Mouse (Mus musculus) liver, adult 2 months (tissue): ENCODE measurements around the gene Jade1. TPM values are rescaled to one million over a fixed set of nuclear protein-coding genes. Genes with fewer than 3 reads are reported as not detected.
A peak's percentile ranks its signal among the peaks of the same experiment; 100 is the strongest.

Experiments used
- DNase-seq: peaks from one replicate; pipeline ENCODE4 v3.0.0-alpha.2; 2011; ENCODE audit warnings: low read depth, low spot score; ENCODE audit errors: extremely low read depth
- H3K27ac ChIP-seq: fragments of 200-500 bp; replicated peaks from 2 replicates; pipeline ENCODE4 v1.5.1; 2012; ENCODE audit warnings: low read depth, mild to moderate bottlenecking, control low read depth, inconsistent platforms, low read length; ENCODE audit not compliant: insufficient read depth
- H3K27me3 ChIP-seq: fragments of 200-500 bp; 2 replicates; pipeline ENCODE4 v1.6.1; 2012; ENCODE audit warnings: mild to moderate bottlenecking, moderate library complexity, low read length, inconsistent platforms; ENCODE audit not compliant: control insufficient read depth, insufficient read depth
- H3K36me3 ChIP-seq: fragments of 200-500 bp; 2 replicates; pipeline ENCODE4 v1.6.1; 2012; ENCODE audit warnings: low read length, inconsistent platforms; ENCODE audit not compliant: control insufficient read depth, insufficient read depth
- H3K4me1 ChIP-seq: fragments of 200-500 bp; 2 replicates; pipeline ENCODE4 v1.6.1; 2011; ENCODE audit warnings: low read length; ENCODE audit not compliant: control insufficient read depth, insufficient read depth
- H3K4me3 ChIP-seq: fragments of 200-500 bp; 2 replicates; pipeline ENCODE4 v1.5.1; 2011; ENCODE audit warnings: low read depth, mild to moderate bottlenecking, control low read depth, low read length, moderate library complexity; ENCODE audit not compliant: insufficient read depth
- H3K79me2 ChIP-seq: fragments of 200-500 bp; 2 replicates; pipeline ENCODE4 v1.6.1; 2012; ENCODE audit warnings: inconsistent platforms, mild to moderate bottlenecking, low read length, moderate library complexity; ENCODE audit not compliant: control insufficient read depth, insufficient read depth
- H3K9ac ChIP-seq: fragments of 200-500 bp; 2 replicates; pipeline ENCODE4 v1.6.1; 2012; ENCODE audit warnings: low read depth, mild to moderate bottlenecking, control low read depth, inconsistent platforms, low read length
- CTCF ChIP-seq: fragments of 200-500 bp; IDR thresholded peaks from 2 replicates; pipeline ENCODE4 v1.5.1; 2011; ENCODE audit warnings: low read depth, low read length, control low read depth
- POLR2A ChIP-seq: fragments of 200-500 bp; IDR thresholded peaks from 2 replicates; pipeline ENCODE4 v1.6.1; 2011; ENCODE audit warnings: low read length, control low read depth; ENCODE audit not compliant: insufficient read depth; ENCODE audit errors: extremely low read depth
- WGBS: fragments of 180-500 bp; shearing (Covaris S2); methylation state at CpG from one replicate; pipeline ENCODE4 v1.1.7; 2018; 5-methylcytosine and 5-hydroxymethylcytosine counted together
- polyA plus RNA-seq: library from polyadenylated mRNA; depleted of rRNA; stranded (reverse); fragments of >200 nt; gene quantifications from 2 replicates; pipeline ENCODE4 v1.2.3, GENCODE M21; 2012
- total RNA-seq: library from RNA; depleted of rRNA; stranded (reverse); fragments of >200 nt; gene quantifications from 2 replicates; pipeline ENCODE4 v1.2.3, GENCODE M21; 2014

Jade1 gene
- total and polyA plus RNA-seq, 2 experiments: 15.0 to 29.0 TPM

DNA sequence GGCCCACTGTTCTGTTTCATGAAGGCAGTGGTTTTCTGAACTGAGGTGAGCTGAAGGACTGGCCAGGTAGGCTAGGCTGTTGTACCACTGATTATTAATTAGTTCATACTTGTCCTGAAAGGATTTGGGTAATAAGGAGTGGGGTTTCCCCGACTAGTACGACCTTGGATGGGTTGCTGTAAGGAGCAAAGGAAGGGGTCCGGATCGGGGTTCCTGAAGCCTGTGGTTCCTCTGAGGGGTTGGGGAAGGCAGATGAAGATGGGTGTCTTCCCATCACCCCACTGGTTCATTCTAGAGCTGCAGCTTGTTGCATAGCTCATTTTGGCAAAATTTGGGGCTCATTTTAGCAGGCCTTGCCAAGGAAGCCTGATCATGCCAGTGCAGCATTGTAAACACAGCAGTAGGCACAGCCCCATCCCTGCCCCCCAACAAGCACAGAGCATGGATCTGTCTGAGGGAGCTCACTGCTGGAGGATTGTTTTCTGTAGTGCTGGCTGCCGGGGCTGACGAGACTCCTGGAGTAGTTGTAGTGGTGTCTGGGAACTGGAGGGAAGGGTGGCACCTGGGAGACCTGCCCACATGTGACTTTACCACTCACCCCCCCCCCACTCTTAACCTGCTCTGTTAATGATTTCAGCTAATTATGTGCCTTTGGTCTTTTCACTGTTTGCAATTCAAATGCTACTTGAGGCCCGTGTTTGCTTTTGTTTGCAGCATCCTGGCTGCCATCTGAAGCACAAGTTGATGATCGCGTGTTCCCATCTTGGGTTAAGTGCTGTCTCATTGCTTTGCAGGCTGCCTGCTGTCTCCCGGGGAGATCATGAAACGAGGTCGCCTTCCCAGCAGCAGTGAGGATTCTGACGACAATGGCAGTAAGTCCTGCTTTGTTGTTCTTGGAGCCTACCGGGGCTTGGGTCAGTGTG lies 25.1 kb downstream of the Jade1 start:
- TF ChIP-seq POLR2A (no peak), CTCF (no peak)
- H3K4me1 ChIP-seq: peaks cover 51% of the 10 kb centered on the region
- H3K27me3 ChIP-seq: no peaks in the 10 kb centered on the region
- H3K9ac ChIP-seq: peak overlapping the region; percentile 12
- DNase-seq: peak; percentile 83
- H3K27ac ChIP-seq: peak overlapping the region; percentile 62
- WGBS: 24% methylated on average over 14 of the region's 14 CpGs
- peaks cover 47% of the 10 kb centered on the region for H3K79me2 ChIP-seq
- no peaks in the 10 kb centered on the region for H3K36me3 ChIP-seq
- H3K4me3 ChIP-seq: no peak overlapping the region

DNA sequence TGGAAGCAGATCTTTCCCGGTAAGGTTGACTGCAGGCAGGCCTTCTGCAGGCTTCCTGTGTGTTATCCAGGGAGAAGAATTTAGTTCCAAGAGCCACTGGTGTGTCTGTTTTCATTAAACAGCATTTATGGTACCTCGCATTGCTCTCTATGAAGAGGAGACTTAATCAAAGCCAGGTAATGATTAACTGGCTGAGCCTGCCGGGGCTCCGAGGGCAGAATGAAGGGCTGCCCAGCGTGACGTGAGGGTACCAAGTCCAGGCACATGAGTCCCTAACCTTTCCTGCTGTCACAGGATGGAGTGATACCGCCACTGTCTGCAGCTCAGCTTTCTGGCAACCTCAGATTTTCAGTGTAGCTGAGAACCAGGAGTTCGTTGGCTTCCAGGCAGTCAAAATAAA lies 25.9 kb downstream of the Jade1 start:
- no peak for TF ChIP-seq POLR2A
- no peak for TF ChIP-seq CTCF
- Histone ChIP-seq H3K36me3 (no peaks in the 10 kb centered on the region), H3K4me3 (no peak overlapping the region), H3K4me1 (peaks cover 49% of the 10 kb centered on the region), H3K27ac (peak overlapping the region; percentile 72), H3K9ac (0 out of 2 replicates have a peak overlapping the region, but pooled peaks have one; percentile 7), H3K27me3 (no peaks in the 10 kb centered on the region), H3K79me2 (peaks cover 41% of the 10 kb centered on the region)
- WGBS: 16% methylated on average over 8 of the region's 8 CpGs
- DNase-seq: peak; percentile 98

DNA sequence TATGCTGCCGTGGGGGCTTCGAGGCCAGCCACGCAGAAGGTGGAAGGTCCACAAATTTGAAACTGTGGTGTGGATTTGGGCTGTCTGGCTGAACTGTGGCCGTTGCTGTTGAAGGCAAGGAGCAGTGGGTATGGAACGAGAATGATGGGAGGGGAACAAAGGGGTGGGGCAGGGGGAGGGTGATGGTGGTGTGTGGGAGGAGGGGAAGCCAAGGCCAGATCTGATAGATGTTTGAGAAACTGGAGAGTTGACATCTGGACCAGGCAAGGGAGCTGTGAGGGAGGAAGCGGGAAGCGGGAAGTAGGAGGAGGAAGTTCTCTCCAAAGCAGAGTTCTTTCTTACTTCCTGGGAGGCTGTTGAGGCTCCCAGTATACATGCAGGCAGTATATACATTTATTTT lies 26.7 kb downstream of the Jade1 start:
- Histone ChIP-seq H3K36me3 (no peaks in the 10 kb centered on the region), H3K4me1 (peaks cover 55% of the 10 kb centered on the region), H3K79me2 (peaks cover 37% of the 10 kb centered on the region), H3K27ac (peak overlapping the region; percentile 72), H3K27me3 (no peaks in the 10 kb centered on the region), H3K9ac (0 out of 2 replicates have a peak overlapping the region, but pooled peaks have one; percentile 5), H3K4me3 (no peak overlapping the region)
- WGBS: 28% methylated on average over 7 of the region's 7 CpGs
- TF ChIP-seq POLR2A (no peak), CTCF (no peak)
- no peak for DNase-seq

DNA sequence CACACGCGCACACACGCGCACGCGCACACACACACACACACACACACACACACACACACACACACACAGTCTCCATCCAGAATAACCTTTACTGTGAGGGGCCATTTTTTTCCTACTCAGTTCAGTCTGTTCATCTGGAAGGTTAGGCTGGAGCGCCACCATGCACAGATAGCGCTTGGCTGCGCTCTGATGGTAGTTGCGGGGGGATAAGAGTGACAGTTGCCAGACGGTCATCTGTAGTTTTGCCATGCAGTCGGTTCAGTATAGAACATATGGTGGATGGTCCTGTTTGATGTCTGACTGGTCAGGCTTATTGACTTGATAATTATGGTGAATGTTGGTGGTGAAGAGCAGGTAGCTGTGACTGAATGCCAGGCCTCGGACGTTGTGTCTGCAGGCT lies 27.6 kb downstream of the Jade1 start:
- Histone ChIP-seq H3K9ac (no peak overlapping the region), H3K27me3 (no peaks in the 10 kb centered on the region), H3K4me1 (peaks cover 58% of the 10 kb centered on the region), H3K27ac (peak overlapping the region; percentile 40; the same call in 1 of the 2 replicates), H3K4me3 (no peak overlapping the region), H3K79me2 (peaks cover 31% of the 10 kb centered on the region), H3K36me3 (no peaks in the 10 kb centered on the region)
- no peak for DNase-seq
- TF ChIP-seq CTCF (no peak), POLR2A (no peak)
- WGBS: 93% methylated on average over 14 of the region's 14 CpGs

DNA sequence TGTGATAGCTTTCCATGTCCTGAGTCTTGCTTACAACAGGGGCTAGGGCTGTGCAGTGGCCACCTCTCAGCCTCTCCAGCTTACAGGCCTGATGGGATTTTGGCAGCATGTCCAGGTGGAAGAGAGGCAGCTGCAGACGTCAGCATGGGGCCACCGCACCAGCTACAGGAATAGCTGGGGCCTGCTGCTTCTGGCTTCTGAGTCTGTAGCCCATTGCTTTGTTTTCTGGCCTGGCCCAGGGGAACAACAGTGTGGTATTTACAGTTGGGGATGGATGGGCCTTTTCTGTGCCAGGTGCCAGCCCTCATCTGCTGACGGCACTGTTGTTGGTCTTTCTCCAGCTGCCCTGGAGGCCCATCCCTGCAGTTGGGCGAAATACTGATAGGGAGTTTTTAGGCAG lies 28.1 kb downstream of the Jade1 start:
- Histone ChIP-seq H3K27me3 (no peaks in the 10 kb centered on the region), H3K36me3 (no peaks in the 10 kb centered on the region), H3K79me2 (peaks cover 27% of the 10 kb centered on the region), H3K27ac (peak overlapping the region; percentile 18; the same call in 1 of the 2 replicates), H3K4me1 (peaks cover 62% of the 10 kb centered on the region), H3K9ac (no peak overlapping the region), H3K4me3 (no peak overlapping the region)
- peak; percentile 82 for DNase-seq
- 28% methylated on average over 4 of the region's 4 CpGs for WGBS
- no peak for TF ChIP-seq POLR2A
- no peak for TF ChIP-seq CTCF

DNA sequence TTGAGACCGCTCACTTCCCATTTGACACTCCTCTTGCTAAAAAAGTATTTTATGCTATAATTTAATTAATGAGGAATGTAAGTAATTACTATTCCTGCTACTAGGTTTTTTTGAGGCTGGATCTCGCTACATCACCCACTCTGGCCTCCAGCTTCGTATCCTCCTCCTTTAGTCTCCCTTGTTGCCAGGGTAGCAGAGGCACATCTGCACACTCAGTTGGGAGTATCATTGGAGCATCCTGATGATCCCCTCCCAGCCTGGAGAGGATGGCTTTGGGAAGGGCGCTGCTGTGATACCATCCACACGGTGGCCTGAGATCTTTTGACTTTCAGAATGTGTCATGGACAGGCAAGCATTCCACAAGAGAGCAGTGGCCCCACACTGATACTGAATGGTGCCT lies 30.0 kb downstream of the Jade1 start:
- 83% methylated on average over 5 of the region's 5 CpGs for WGBS
- Histone ChIP-seq H3K36me3 (no peaks in the 10 kb centered on the region), H3K79me2 (peaks cover 23% of the 10 kb centered on the region), H3K9ac (no peak overlapping the region), H3K4me3 (no peak overlapping the region), H3K27me3 (no peaks in the 10 kb centered on the region), H3K4me1 (peaks cover 65% of the 10 kb centered on the region), H3K27ac (no peak overlapping the region)
- TF ChIP-seq CTCF (no peak), POLR2A (no peak)
- DNase-seq: no peak
